Comparison of ENCODE assay signal across 8 mouse cellular contexts in the genomic region with DNA sequence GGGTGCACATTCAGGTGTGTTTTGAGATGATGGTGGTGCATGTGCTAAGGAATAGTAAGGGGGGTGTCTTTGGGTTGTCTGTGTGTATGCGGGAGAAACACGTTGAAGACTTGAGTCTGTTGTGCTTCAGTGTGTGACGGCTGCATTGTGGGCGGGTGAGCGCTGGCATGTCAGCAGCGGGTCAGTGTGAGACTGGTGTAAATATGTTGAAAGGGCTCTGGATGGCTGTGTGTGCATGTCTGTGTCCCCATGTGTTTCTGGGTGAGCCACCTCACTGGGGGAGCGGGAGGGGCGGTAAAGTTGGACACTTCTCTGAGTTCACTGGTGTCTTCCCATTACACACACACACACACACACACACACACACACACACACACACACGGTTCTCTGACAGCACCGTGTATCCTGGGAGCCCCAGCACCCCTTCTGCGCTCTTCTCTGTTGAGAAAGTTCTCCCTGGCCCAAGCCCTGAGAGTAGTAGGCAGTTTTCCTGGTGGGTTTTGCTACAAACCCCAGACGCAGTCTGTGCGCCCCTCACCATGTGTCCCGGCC. TPM values are rescaled to one million over a fixed set of nuclear protein-coding genes. Genes with fewer than 3 reads are reported as not detected.
DNase-seq lines count a peak whose midpoint lies in the region; ATAC-seq and TF ChIP-seq lines count a peak whose summit lies in the region.

No protein-coding gene starts in this region.

- TF ChIP-seq RAD21 in CH12.LX (IDR thresholded peaks at IDR 0.05; ENCODE audit: low read depth, low read length): no peak

- H3K4me2 ChIP-seq in CH12.LX (ENCODE audit: insufficient read depth, low read depth, poor library complexity, severe bottlenecking): peak overlapping the region; percentile 65
- peak overlapping the region; percentile 100 for H3K4me2 ChIP-seq in heart, embryonic 16.5 days (ENCODE audit: low read depth, low read length)
- H3K4me2 ChIP-seq in midbrain, embryonic 14.5 days (ENCODE audit: low read length): peak overlapping the region; percentile 97

- peak; percentile 39 for DNase-seq in gastrocnemius, adult 2 months
- no peak for DNase-seq in gastrocnemius, postnatal 10 days
- peak; percentile 54 for DNase-seq in CH12.LX (ENCODE audit: extremely low read depth)
- peak; percentile 60 for DNase-seq in embryo, embryonic 10.5 days (ENCODE audit: low spot score)
- DNase-seq in limb, embryonic 10.5 days (ENCODE audit: low spot score): peak; percentile 48
- peak; percentile 42 for DNase-seq in midbrain, embryonic 14.5 days
- peak; percentile 20 for DNase-seq in thymus, postnatal 14 days

- TF ChIP-seq CTCF in gastrocnemius, adult 2 months (IDR thresholded peaks at IDR 0.05): no peak
- no peak for TF ChIP-seq CTCF in CH12.LX (conservative IDR thresholded peaks at IDR 0.05 in 1 of 2, IDR thresholded peaks at IDR 0.05 in 1 of 2; ENCODE audit: low read depth in 2 of 2, low read length in 2 of 2)

- intact Hi-C loops in gastrocnemius, adult 2 months (cut with DNase I): no loop called here

- H3K9ac ChIP-seq in CH12.LX (ENCODE audit: insufficient read depth, low read depth): peak overlapping the region; percentile 100
- peak overlapping the region; percentile 99 for H3K9ac ChIP-seq in heart, embryonic 16.5 days (ENCODE audit: low read length)
- peak overlapping the region; percentile 89 for H3K9ac ChIP-seq in midbrain, embryonic 14.5 days (replicated peaks; ENCODE audit: low read length)

- dilution Hi-C loops in CH12.LX (cut with MboI; ENCODE audit: extremely low pct_ligation_motif_present, extremely low pct_unique_long_range_greater_than_20kb, low sequenced_read_pairs): no loop called here

- 2% methylated on average over 14 of the region's 14 CpGs for WGBS in heart, embryonic 16.5 days
- under 1% methylated on average over 14 of the region's 14 CpGs for WGBS in limb, embryonic 10.5 days
- WGBS in midbrain, embryonic 14.5 days: under 1% methylated on average over 14 of the region's 14 CpGs

- peaks cover 10 to 39% of the 10 kb centered on the region in 2 experiments for H3K4me1 ChIP-seq in CH12.LX (ENCODE audit: control insufficient read depth in 1 of 2, insufficient read depth in 2 of 2)
- H3K4me1 ChIP-seq in heart, embryonic 16.5 days (ENCODE audit: control insufficient read depth, insufficient read depth, low read length): peaks cover 40% of the 10 kb centered on the region
- peaks cover 75% of the 10 kb centered on the region for H3K4me1 ChIP-seq in limb, embryonic 10.5 days
- peaks cover 32% of the 10 kb centered on the region for H3K4me1 ChIP-seq in midbrain, embryonic 14.5 days (ENCODE audit: control insufficient read depth, insufficient read depth, low read length)

- H3K27ac ChIP-seq in gastrocnemius, adult 2 months: peak overlapping the region; percentile 100
- H3K27ac ChIP-seq in CH12.LX (ENCODE audit: insufficient read depth, low read depth): peak overlapping the region; percentile 96
- H3K27ac ChIP-seq in heart, embryonic 16.5 days (ENCODE audit: low read length): peak overlapping the region; percentile 100
- peak overlapping the region; percentile 95 for H3K27ac ChIP-seq in limb, embryonic 10.5 days
- peak overlapping the region; percentile 95 for H3K27ac ChIP-seq in midbrain, embryonic 14.5 days (replicated peaks; ENCODE audit: low read depth, low read length)

- in situ Hi-C loops in CH12.LX (cut with MboI; ENCODE audit: low pct_ligation_motif_present, low pct_unique_long_range_greater_than_20kb, low sequenced_read_pairs): no loop called here

- TF ChIP-seq EP300 in CH12.LX (IDR thresholded peaks at IDR 0.05; ENCODE audit: low read length): no peak

- peaks cover 38% of the 10 kb centered on the region for H3K79me2 ChIP-seq in CH12.LX (replicated peaks; ENCODE audit: control insufficient read depth, extremely low read depth, insufficient read depth, poor library complexity, severe bottlenecking)

- 0 out of 2 replicates have a peak, but pooled peaks have one; percentile 20 for TF ChIP-seq POLR2A in CH12.LX (IDR thresholded peaks at IDR 0.05; ENCODE audit: low read depth, low read length)

- no peak for ATAC-seq in heart, embryonic 16.5 days (replicated peaks; ENCODE audit: extremely low read depth, insufficient read depth, low FRiP score)
- no peak for ATAC-seq in midbrain, embryonic 14.5 days (ENCODE audit: low FRiP score, low TSS enrichment)

- no peaks in the 10 kb centered on the region for H3K27me3 ChIP-seq in CH12.LX (replicated peaks)
- no peaks in the 10 kb centered on the region for H3K27me3 ChIP-seq in heart, embryonic 16.5 days (ENCODE audit: control insufficient read depth, insufficient read depth, low read length)
- no peaks in the 10 kb centered on the region for H3K27me3 ChIP-seq in limb, embryonic 10.5 days (ENCODE audit: low read depth, poor library complexity, severe bottlenecking)
- H3K27me3 ChIP-seq in midbrain, embryonic 14.5 days (ENCODE audit: control insufficient read depth, insufficient read depth, low read length): no peaks in the 10 kb centered on the region

- peaks cover 15 to 26% of the 10 kb centered on the region in 2 experiments for H3K36me3 ChIP-seq in CH12.LX (replicated peaks in 1 of 2; ENCODE audit: control insufficient read depth in 1 of 2, insufficient read depth in 1 of 2, low read length in 1 of 2)
- H3K36me3 ChIP-seq in heart, embryonic 16.5 days (ENCODE audit: control insufficient read depth, insufficient read depth): 0 out of 2 replicates have a peak, but pooled peaks cover 2% of the 10 kb centered on the region
- peaks cover 2% of the 10 kb centered on the region; the same call in 1 of the 2 replicates for H3K36me3 ChIP-seq in limb, embryonic 10.5 days
- H3K36me3 ChIP-seq in midbrain, embryonic 14.5 days (ENCODE audit: control insufficient read depth, insufficient read depth, low read length): no peaks in the 10 kb centered on the region

- H3K4me3 ChIP-seq in gastrocnemius, adult 2 months: peak overlapping the region; percentile 84
- H3K4me3 ChIP-seq in CH12.LX (replicated peaks in 1 of 3; ENCODE audit: low read depth in 2 of 3, low read length in 2 of 3, poor library complexity in 1 of 3): peak overlapping the region; percentile 98 to 100 (median 99)
- H3K4me3 ChIP-seq in heart, embryonic 16.5 days (ENCODE audit: low read length): peak overlapping the region; percentile 85
- H3K4me3 ChIP-seq in limb, embryonic 10.5 days: peak overlapping the region; percentile 78
- H3K4me3 ChIP-seq in midbrain, embryonic 14.5 days (replicated peaks; ENCODE audit: low read depth, low read length): peak overlapping the region; percentile 67

- no peaks in the 10 kb centered on the region for H3K9me3 ChIP-seq in CH12.LX (replicated peaks; ENCODE audit: low read length)
- no peaks in the 10 kb centered on the region for H3K9me3 ChIP-seq in heart, embryonic 16.5 days (replicated peaks; ENCODE audit: control insufficient read depth, low read length)
- no peaks in the 10 kb centered on the region for H3K9me3 ChIP-seq in limb, embryonic 10.5 days (replicated peaks)
- H3K9me3 ChIP-seq in midbrain, embryonic 14.5 days (ENCODE audit: control insufficient read depth, low read length): no peaks in the 10 kb centered on the region

TF ChIP-seq in CH12.LX, 34 proteins besides CTCF, POLR2A, EP300 and RAD21 (continues in another document):
- no peak for TF ChIP-seq UBTF (IDR thresholded peaks at IDR 0.05; ENCODE audit: low read depth, low read length)
- TF ChIP-seq MAX (IDR thresholded peaks at IDR 0.05; ENCODE audit: low read length): no peak; the same call in none of the 2 replicates
- peak; percentile 66 for TF ChIP-seq SIN3A (IDR thresholded peaks at IDR 0.05; ENCODE audit: low read length)
- no peak for TF ChIP-seq JUND (conservative IDR thresholded peaks at IDR 0.05; ENCODE audit: low read depth, low read length)
- no peak for TF ChIP-seq TBP (conservative IDR thresholded peaks at IDR 0.05; ENCODE audit: low read depth, low read length)
- TF ChIP-seq NRF1 (IDR thresholded peaks at IDR 0.05; ENCODE audit: low read depth, low read length): no peak

RNA-seq across cellular contexts. Expression of a gene that starts 3.3 kb away (rescaled TPM):
- 1 to 10 TPM; 1.4 to 2.9 TPM for total RNA-seq in gastrocnemius, adult 2 months (2021)
- total RNA-seq in gastrocnemius, postnatal 10 days (2021): 1 to 10 TPM; 4.6 to 6.1 TPM
- total RNA-seq in CH12.LX (2012; rRNA removed) (33.2 and 61.7 TPM in 2 replicates), CH12.LX (2014; rRNA removed) (23.2 and 25.4 TPM in 2 replicates)
- polyA plus RNA-seq in CH12.LX (2012; ENCODE audit: insufficient read length, low read depth): 22.2 and 23.3 TPM in 2 replicates
- 5.7 and 6.8 TPM in 2 replicates for polyA plus RNA-seq in heart, embryonic 16.5 days (2015; fragmentation: Nextera tagmentation; extraction: Ambion mirVana)
- polyA plus RNA-seq in limb, embryonic 10.5 days (2016; fragmentation: Nextera tagmentation; extraction: Ambion mirVana): 14.5 and 19.1 TPM in 2 replicates
- polyA plus RNA-seq in midbrain, embryonic 14.5 days (2014; fragmentation: Nextera tagmentation; extraction: Ambion mirVana): 16.8 and 24.8 TPM in 2 replicates

RNA-seq across cellular contexts. Expression of a gene that starts 24.9 kb away (rescaled TPM):
- 10 to 100 TPM; 41.0 to 42.1 TPM for total RNA-seq in gastrocnemius, adult 2 months (2021)
- 10 to 100 TPM; 34.0 to 47.6 TPM for total RNA-seq in gastrocnemius, postnatal 10 days (2021)
- total RNA-seq in CH12.LX (2012; rRNA removed) (47.6 and 53.3 TPM in 2 replicates), CH12.LX (2014; rRNA removed) (32.0 and 37.5 TPM in 2 replicates)
- 81.0 and 94.2 TPM in 2 replicates for polyA plus RNA-seq in CH12.LX (2012; ENCODE audit: insufficient read length, low read depth)
- polyA plus RNA-seq in heart, embryonic 16.5 days (2015; fragmentation: Nextera tagmentation; extraction: Ambion mirVana): 12.0 and 15.2 TPM in 2 replicates
- 36.3 and 36.8 TPM in 2 replicates for polyA plus RNA-seq in limb, embryonic 10.5 days (2016; fragmentation: Nextera tagmentation; extraction: Ambion mirVana)
- 17.6 and 24.1 TPM in 2 replicates for polyA plus RNA-seq in midbrain, embryonic 14.5 days (2014; fragmentation: Nextera tagmentation; extraction: Ambion mirVana)

RNA-seq across cellular contexts. Expression of a gene that starts 38.1 kb away (rescaled TPM):
- total RNA-seq in gastrocnemius, adult 2 months (2021): 10 to 100 TPM; 15.7 to 15.8 TPM
- 10 to 100 TPM; 11.0 to 11.7 TPM for total RNA-seq in gastrocnemius, postnatal 10 days (2021)
- total RNA-seq in CH12.LX (2012; rRNA removed) (5.6 and 7.4 TPM in 2 replicates), CH12.LX (2014; rRNA removed) (1.1 and 1.5 TPM in 2 replicates)
- polyA plus RNA-seq in CH12.LX (2012; ENCODE audit: insufficient read length, low read depth): 9.3 and 9.5 TPM in 2 replicates
- polyA plus RNA-seq in heart, embryonic 16.5 days (2015; fragmentation: Nextera tagmentation; extraction: Ambion mirVana): 6.9 and 9.0 TPM in 2 replicates
- polyA plus RNA-seq in limb, embryonic 10.5 days (2016; fragmentation: Nextera tagmentation; extraction: Ambion mirVana): 5.4 and 7.4 TPM in 2 replicates
- 36.4 and 44.7 TPM in 2 replicates for polyA plus RNA-seq in midbrain, embryonic 14.5 days (2014; fragmentation: Nextera tagmentation; extraction: Ambion mirVana)

RNA-seq across cellular contexts. Expression of a gene that starts 52.2 kb away (rescaled TPM):
- total RNA-seq in gastrocnemius, adult 2 months (2021): 1 to 10 TPM; 1.6 to 2.4 TPM
- 1 to 10 TPM; 3.2 to 3.3 TPM for total RNA-seq in gastrocnemius, postnatal 10 days (2021)
- not detected in 2 replicates for total RNA-seq in CH12.LX (2012; rRNA removed)
- total RNA-seq in CH12.LX (2014; rRNA removed): not detected in 2 replicates
- not detected in 2 replicates for polyA plus RNA-seq in CH12.LX (2012; ENCODE audit: insufficient read length, low read depth)
- 2.6 and 3.2 TPM in 2 replicates for polyA plus RNA-seq in heart, embryonic 16.5 days (2015; fragmentation: Nextera tagmentation; extraction: Ambion mirVana)
- 0.41 and 0.76 TPM in 2 replicates for polyA plus RNA-seq in limb, embryonic 10.5 days (2016; fragmentation: Nextera tagmentation; extraction: Ambion mirVana)
- 0.11 and 1.6 TPM in 2 replicates for polyA plus RNA-seq in midbrain, embryonic 14.5 days (2014; fragmentation: Nextera tagmentation; extraction: Ambion mirVana)
